9 mouse cellular contexts compared by ENCODE assay signal in the genomic region with DNA sequence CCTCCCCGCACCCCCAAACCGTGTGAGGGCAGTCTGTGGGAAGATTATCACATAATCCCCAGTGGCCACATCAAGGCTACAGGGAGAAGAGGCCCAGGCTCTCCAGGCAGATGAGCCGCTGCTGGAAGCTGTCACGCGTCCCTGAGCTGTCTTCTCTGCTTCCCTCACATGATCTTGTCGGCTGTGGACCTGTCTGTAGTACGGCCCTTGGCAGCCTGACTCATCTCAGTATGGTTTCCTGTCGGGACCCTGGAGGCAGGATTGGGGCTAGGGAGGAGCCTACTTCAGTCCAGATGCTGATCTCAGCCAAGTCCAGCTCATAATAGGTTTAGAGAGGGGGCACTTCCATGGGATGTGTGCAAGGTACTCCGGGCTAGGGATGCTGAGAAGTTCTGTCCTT. TPM values are rescaled to one million over a fixed set of nuclear protein-coding genes. Genes with fewer than 3 reads are reported as not detected.
DNase-seq lines count a peak whose midpoint lies in the region; ATAC-seq and TF ChIP-seq lines count a peak whose summit lies in the region.
"Had no signal": no experiment of that assay in that cellular context is flagged by ENCODE, and none has a peak within 500 bp of the region (broad histone marks: within the 10 kb centered on the region; RNA-seq: fewer than 3 reads in every experiment).

No protein-coding gene starts in this region.

- 0 out of 2 replicates have a peak overlapping the region, but pooled peaks have one; percentile 2 for H3K27ac ChIP-seq in gastrocnemius, adult 2 months
- no peak overlapping the region for H3K27ac ChIP-seq in neural tube, embryonic 13.5 days (replicated peaks)
- no peak overlapping the region for H3K27ac ChIP-seq in neural tube, embryonic 15.5 days (replicated peaks)
- H3K27ac ChIP-seq in embryonic facial prominence, embryonic 14.5 days (replicated peaks; ENCODE audit: low read depth, low read length): no peak overlapping the region
- 0 out of 2 replicates have a peak overlapping the region, but pooled peaks have one; percentile 0 for H3K27ac ChIP-seq in olfactory bulb, adult 2 months (ENCODE audit: insufficient read depth, low read depth, low read length)
- H3K27ac ChIP-seq in hindbrain, embryonic 16.5 days (ENCODE audit: low read depth, low read length): no peak overlapping the region

- no peak for DNase-seq in gastrocnemius, adult 2 months
- no peak for DNase-seq in gastrocnemius, postnatal 4 days (ENCODE audit: low spot score in 2 of 2)
- DNase-seq in embryonic facial prominence, embryonic 14.5 days (ENCODE audit: low spot score): peak; percentile 39
- DNase-seq in frontal cortex, postnatal 25 days (ENCODE audit: low spot score in 2 of 2): no peak
- DNase-seq: heart, postnatal 4 days had no signal

- H3K4me1 ChIP-seq in neural tube, embryonic 13.5 days (replicated peaks): peaks cover 25% of the 10 kb centered on the region
- peaks cover 42% of the 10 kb centered on the region for H3K4me1 ChIP-seq in neural tube, embryonic 15.5 days
- 0 out of 2 replicates have a peak, but pooled peaks cover 8% of the 10 kb centered on the region for H3K4me1 ChIP-seq in embryonic facial prominence, embryonic 14.5 days (ENCODE audit: control insufficient read depth, insufficient read depth, low read length)
- peaks cover 81% of the 10 kb centered on the region for H3K4me1 ChIP-seq in olfactory bulb, adult 2 months (ENCODE audit: control insufficient read depth, insufficient read depth, low read length)
- peaks cover 24% of the 10 kb centered on the region for H3K4me1 ChIP-seq in hindbrain, embryonic 16.5 days (ENCODE audit: control insufficient read depth, insufficient read depth, low read depth, low read length)

- intact Hi-C loops in gastrocnemius, adult 2 months (cut with DNase I): no loop called here

- H3K4me3 ChIP-seq in gastrocnemius, adult 2 months: no peak overlapping the region
- H3K4me3 ChIP-seq in neural tube, embryonic 13.5 days: no peak overlapping the region
- no peak overlapping the region for H3K4me3 ChIP-seq in neural tube, embryonic 15.5 days (replicated peaks)
- no peak overlapping the region for H3K4me3 ChIP-seq in embryonic facial prominence, embryonic 14.5 days (ENCODE audit: low read depth, low read length)
- H3K4me3 ChIP-seq in olfactory bulb, adult 2 months (ENCODE audit: insufficient read depth, low read depth, low read length): no peak overlapping the region
- H3K4me3 ChIP-seq in hindbrain, embryonic 16.5 days (ENCODE audit: low read length): no peak overlapping the region

- no peak for TF ChIP-seq POLR2A in olfactory bulb, adult 2 months (IDR thresholded peaks at IDR 0.05; ENCODE audit: insufficient read depth, low read depth, low read length)

- ATAC-seq in neural tube, embryonic 13.5 days (ENCODE audit: low read depth): no peak
- no peak for ATAC-seq in neural tube, embryonic 15.5 days (ENCODE audit: low FRiP score)
- ATAC-seq in embryonic facial prominence, embryonic 14.5 days (ENCODE audit: low read depth): no peak
- no peak for ATAC-seq in hindbrain, embryonic 16.5 days

- no peaks in the 10 kb centered on the region for H3K9me3 ChIP-seq in neural tube, embryonic 13.5 days
- H3K9me3 ChIP-seq in neural tube, embryonic 15.5 days (replicated peaks): no peaks in the 10 kb centered on the region
- no peaks in the 10 kb centered on the region for H3K9me3 ChIP-seq in embryonic facial prominence, embryonic 14.5 days (ENCODE audit: control insufficient read depth, low read length)
- H3K9me3 ChIP-seq in hindbrain, embryonic 16.5 days (ENCODE audit: control insufficient read depth, low read length): no peaks in the 10 kb centered on the region

- H3K36me3 ChIP-seq in neural tube, embryonic 13.5 days: no peaks in the 10 kb centered on the region
- no peaks in the 10 kb centered on the region for H3K36me3 ChIP-seq in neural tube, embryonic 15.5 days
- no peaks in the 10 kb centered on the region for H3K36me3 ChIP-seq in embryonic facial prominence, embryonic 14.5 days (ENCODE audit: control insufficient read depth, insufficient read depth, low read length)
- no peaks in the 10 kb centered on the region for H3K36me3 ChIP-seq in hindbrain, embryonic 16.5 days (ENCODE audit: control insufficient read depth, insufficient read depth, low read length)

- no peak overlapping the region for H3K4me2 ChIP-seq in neural tube, embryonic 13.5 days
- no peak overlapping the region for H3K4me2 ChIP-seq in neural tube, embryonic 15.5 days
- H3K4me2 ChIP-seq in embryonic facial prominence, embryonic 14.5 days (ENCODE audit: low read depth, low read length): no peak overlapping the region
- no peak overlapping the region for H3K4me2 ChIP-seq in hindbrain, embryonic 16.5 days (ENCODE audit: low read length)

- H3K9ac ChIP-seq in neural tube, embryonic 13.5 days: 0 out of 2 replicates have a peak overlapping the region, but pooled peaks have one; percentile 22
- H3K9ac ChIP-seq in neural tube, embryonic 15.5 days (replicated peaks): no peak overlapping the region
- no peak overlapping the region for H3K9ac ChIP-seq in embryonic facial prominence, embryonic 14.5 days (ENCODE audit: low read depth, low read length)
- no peak overlapping the region for H3K9ac ChIP-seq in hindbrain, embryonic 16.5 days (ENCODE audit: low read depth, low read length)

- TF ChIP-seq CTCF in gastrocnemius, adult 2 months (IDR thresholded peaks at IDR 0.05): no peak
- no peak for TF ChIP-seq CTCF in olfactory bulb, adult 2 months (IDR thresholded peaks at IDR 0.05; ENCODE audit: insufficient read depth, low read depth, low read length)

- no peaks in the 10 kb centered on the region; the same call in 1 of the 2 replicates for H3K27me3 ChIP-seq in neural tube, embryonic 13.5 days
- no peaks in the 10 kb centered on the region for H3K27me3 ChIP-seq in neural tube, embryonic 15.5 days (replicated peaks)
- peaks cover 5% of the 10 kb centered on the region; the same call in 1 of the 2 replicates for H3K27me3 ChIP-seq in embryonic facial prominence, embryonic 14.5 days (replicated peaks; ENCODE audit: control insufficient read depth, insufficient read depth, low read length)
- H3K27me3 ChIP-seq in hindbrain, embryonic 16.5 days (replicated peaks; ENCODE audit: control insufficient read depth, insufficient read depth, low read length): no peaks in the 10 kb centered on the region

- 52% methylated on average over 9 of the region's 9 CpGs for WGBS in neural tube, embryonic 13.5 days
- 50% methylated on average over 9 of the region's 9 CpGs for WGBS in neural tube, embryonic 15.5 days
- WGBS in embryonic facial prominence, embryonic 14.5 days: 56% methylated on average over 5 of the region's 9 CpGs
- WGBS in olfactory bulb, adult 2 months: 48% methylated on average over 9 of the region's 9 CpGs
- WGBS in hindbrain, embryonic 16.5 days: 54% methylated on average over 8 of the region's 9 CpGs

RNA-seq across cellular contexts. Expression of a gene that starts 7.1 kb away (rescaled TPM):
- 10 to 100 TPM; 38.6 to 51.4 TPM for total RNA-seq in gastrocnemius, adult 2 months (2021)
- 100 to 1,000 TPM; 475 to 533 TPM for total RNA-seq in gastrocnemius, postnatal 4 days (2021)
- polyA plus RNA-seq in neural tube, embryonic 13.5 days (2015; fragmentation: Nextera tagmentation; extraction: Ambion mirVana): 597 and 620 TPM in 2 replicates
- polyA plus RNA-seq in neural tube, embryonic 15.5 days (2015; fragmentation: Nextera tagmentation; extraction: Ambion mirVana): 526 and 732 TPM in 2 replicates
- polyA plus RNA-seq in embryonic facial prominence, embryonic 14.5 days (2014; fragmentation: Nextera tagmentation; extraction: Ambion mirVana): 1,242 and 1,346 TPM in 2 replicates
- 3,528 TPM in 1 of 2 replicates, not detected in the other for polyA plus RNA-seq in olfactory bulb, adult 2 months (2012; ENCODE audit: insufficient read depth, insufficient read length, low replicate concordance, missing spikeins)
- polyA plus RNA-seq in hindbrain, embryonic 16.5 days (2015; fragmentation: Nextera tagmentation; extraction: Ambion mirVana): 523 and 556 TPM in 2 replicates

RNA-seq across cellular contexts. Expression of a gene that starts 7.7 kb away (rescaled TPM):
- 10 to 100 TPM; 46.1 to 46.4 TPM for total RNA-seq in gastrocnemius, adult 2 months (2021)
- 1 to 10 TPM; 8.7 to 8.8 TPM for total RNA-seq in gastrocnemius, postnatal 4 days (2021)
- polyA plus RNA-seq in neural tube, embryonic 13.5 days (2015; fragmentation: Nextera tagmentation; extraction: Ambion mirVana): 27.2 and 36.0 TPM in 2 replicates
- polyA plus RNA-seq in neural tube, embryonic 15.5 days (2015; fragmentation: Nextera tagmentation; extraction: Ambion mirVana): 59.3 and 64.6 TPM in 2 replicates
- 10.3 and 10.5 TPM in 2 replicates for polyA plus RNA-seq in embryonic facial prominence, embryonic 14.5 days (2014; fragmentation: Nextera tagmentation; extraction: Ambion mirVana)
- polyA plus RNA-seq in olfactory bulb, adult 2 months (2012; ENCODE audit: insufficient read depth, insufficient read length, low replicate concordance, missing spikeins): 72.7 TPM in 1 of 2 replicates, not detected in the other
- polyA plus RNA-seq in hindbrain, embryonic 16.5 days (2015; fragmentation: Nextera tagmentation; extraction: Ambion mirVana): 78.6 and 80.3 TPM in 2 replicates

RNA-seq across cellular contexts. Expression of a gene that starts 34.1 kb away (rescaled TPM):
- total RNA-seq in gastrocnemius, adult 2 months (2021): 10 to 100 TPM; 13.0 to 16.1 TPM
- total RNA-seq in gastrocnemius, postnatal 4 days (2021): 10 to 100 TPM; 19.3 to 20.2 TPM
- polyA plus RNA-seq in neural tube, embryonic 13.5 days (2015; fragmentation: Nextera tagmentation; extraction: Ambion mirVana): 35.9 and 38.9 TPM in 2 replicates
- polyA plus RNA-seq in neural tube, embryonic 15.5 days (2015; fragmentation: Nextera tagmentation; extraction: Ambion mirVana): 35.9 and 37.4 TPM in 2 replicates
- polyA plus RNA-seq in embryonic facial prominence, embryonic 14.5 days (2014; fragmentation: Nextera tagmentation; extraction: Ambion mirVana): 27.6 and 36.3 TPM in 2 replicates
- polyA plus RNA-seq in olfactory bulb, adult 2 months (2012; ENCODE audit: insufficient read depth, insufficient read length, low replicate concordance, missing spikeins): not detected in 2 replicates
- polyA plus RNA-seq in hindbrain, embryonic 16.5 days (2015; fragmentation: Nextera tagmentation; extraction: Ambion mirVana): 37.1 and 39.9 TPM in 2 replicates

Comparison
In these comparisons a context has a peak if more than half of its experiments do, and no peak if none do; other contexts are left out.
1. H3K27ac ChIP-seq: peak in gastrocnemius, adult 2 months (single experiment) and olfactory bulb, adult 2 months (single experiment); none in neural tube, embryonic 13.5 days (single experiment), neural tube, embryonic 15.5 days (single experiment), embryonic facial prominence, embryonic 14.5 days (single experiment) and hindbrain, embryonic 16.5 days (single experiment).